Comparison of ENCODE assay signal across 8 mouse cellular contexts in the genomic region with DNA sequence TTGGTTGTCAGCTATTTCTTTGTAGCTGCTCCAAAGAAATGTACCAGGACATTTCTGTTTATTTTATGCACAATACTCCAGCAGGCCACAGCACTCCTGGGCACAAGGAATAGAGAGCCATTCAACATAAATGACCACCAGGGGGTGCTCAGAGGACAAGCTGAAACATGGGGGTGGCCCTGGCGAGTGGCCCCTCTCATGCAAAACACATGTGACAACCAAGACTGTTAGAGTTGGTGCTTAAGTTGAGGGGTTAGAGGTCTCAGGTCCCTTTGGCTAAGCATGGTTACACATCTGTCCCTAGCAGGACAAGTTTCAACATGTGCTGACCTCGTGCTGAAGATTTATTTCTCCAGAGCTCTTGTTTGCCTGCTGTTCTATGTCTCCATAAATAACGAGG.
DNase-seq lines count a peak whose midpoint lies in the region; ATAC-seq and TF ChIP-seq lines count a peak whose summit lies in the region.

No protein-coding gene starts in this region.

- intact Hi-C loops in heart, postnatal 25 days (cut with DNase I) = loop anchor here (5.0 kb wide), 2 partner anchors 189 to 384 kb away; no protein-coding TSS in a partner anchor

- H3K9me3 ChIP-seq in heart, postnatal 0 days (replicated peaks; ENCODE audit: control insufficient read depth, low read length) = no peaks in the 10 kb centered on the region

- no peak overlapping the region for H3K27ac ChIP-seq in heart, postnatal 0 days (ENCODE audit: low read depth)

- H3K4me3 ChIP-seq in heart, postnatal 0 days (ENCODE audit: low read depth, low read length) = no peak overlapping the region

- H3K36me3 ChIP-seq in heart, postnatal 0 days (replicated peaks; ENCODE audit: control insufficient read depth, insufficient read depth, low read length) = no peaks in the 10 kb centered on the region

- H3K4me1 ChIP-seq in heart, postnatal 0 days (ENCODE audit: control insufficient read depth, insufficient read depth) = no peaks in the 10 kb centered on the region

- DNase-seq in heart, postnatal 0 days (ENCODE audit: low spot score) = no peak
- DNase-seq in heart, postnatal 25 days (ENCODE audit: low spot score) = no peak
- peak; percentile 60 for DNase-seq in CD4-positive, CD25-positive, alpha-beta regulatory T cell, adult 2 months (ENCODE audit: low read depth, low spot score)
- peak; percentile 37 for DNase-seq in adrenal gland, postnatal 10 days
- DNase-seq in cerebellum, adult 8-10 months = no peak
- DNase-seq in cerebellum, adult 9-11 months = no peak

- ATAC-seq in heart, postnatal 0 days (ENCODE audit: insufficient read depth, low read depth) = no peak
- peak; percentile 41 for ATAC-seq in inflammation-experienced regulatory T-cells, adult 6 months
- ATAC-seq in megakaryocyte progenitor cell, adult 5-6 weeks (replicated peaks; ENCODE audit: poor library complexity) = peak; percentile 78

- H3K9ac ChIP-seq in heart, postnatal 0 days (replicated peaks; ENCODE audit: low read depth, low read length) = no peak overlapping the region

- TF ChIP-seq EP300 in heart, postnatal 0 days (IDR thresholded peaks at IDR 0.05; ENCODE audit: low read depth) = no peak

- H3K27me3 ChIP-seq in heart, postnatal 0 days (ENCODE audit: control insufficient read depth, insufficient read depth, low read length) = no peaks in the 10 kb centered on the region

- no peak overlapping the region for H3K4me2 ChIP-seq in heart, postnatal 0 days (ENCODE audit: low read depth, low read length)

- peak; percentile 50 for TF ChIP-seq CTCF in heart, postnatal 0 days (IDR thresholded peaks at IDR 0.05; ENCODE audit: low read depth)

- WGBS in heart, postnatal 0 days = 52% methylated on average over 3 of the region's 3 CpGs

Comparison
In these comparisons a context has a peak if more than half of its experiments do, and no peak if none do; other contexts are left out.
1. DNase-seq: peak in CD4-positive, CD25-positive, alpha-beta regulatory T cell, adult 2 months (single experiment) and adrenal gland, postnatal 10 days (single experiment); none in heart, postnatal 0 days (single experiment), heart, postnatal 25 days (single experiment), cerebellum, adult 8-10 months (single experiment) and cerebellum, adult 9-11 months (single experiment).